Mouse (Mus musculus) liver, adult 2 months (tissue): ENCODE measurements at regions not wholly inside any gene's neighbourhood (a gene's known extent, or its start where the extent isn't known, plus 50 kb on each side); places are given as distances from the start of the nearest gene placed in this dataset.

Source experiments
- CTCF ChIP-seq: fragments of 200-500 bp; IDR thresholded peaks from 2 replicates; pipeline ENCODE4 v1.5.1; 2011; ENCODE audit warnings: low read depth, low read length, control low read depth
- POLR2A ChIP-seq: fragments of 200-500 bp; IDR thresholded peaks from 2 replicates; pipeline ENCODE4 v1.6.1; 2011; ENCODE audit warnings: low read length, control low read depth; ENCODE audit not compliant: insufficient read depth; ENCODE audit errors: extremely low read depth

- TF ChIP-seq CTCF = no peak
- TF ChIP-seq POLR2A = no peak
These were observed 564.6 kb upstream of the Adam5 start for GRCm38 (mm10) chr8:25388811-25389210.
